Mouse (Mus musculus): ENCODE measurements around the gene Ess2.

DNA sequence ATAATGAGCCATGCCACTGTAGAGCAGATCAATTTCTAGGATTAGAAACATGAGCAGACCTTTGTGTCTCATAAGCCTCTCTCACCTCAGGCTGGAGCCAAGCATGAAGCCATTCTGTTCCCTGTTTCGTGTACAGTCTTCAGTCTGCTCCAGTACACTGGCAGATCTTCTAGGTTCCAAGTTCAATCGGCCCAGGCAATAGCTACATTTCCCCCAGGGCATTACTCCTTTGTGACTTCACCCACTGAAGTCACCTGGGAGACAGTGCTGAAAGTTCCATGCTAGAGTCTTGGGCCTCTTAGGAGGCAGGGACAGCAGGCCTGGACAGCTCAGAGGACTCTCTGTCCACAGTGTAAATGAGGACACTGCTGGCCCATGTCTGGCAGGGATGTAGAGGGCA is 17.2 kb downstream of the Ess2 start, which contains the start of gene Tssk1:
- TF ChIP-seq CTCF (IDR thresholded peaks at IDR 0.05; ENCODE audit: borderline replicate concordance, control insufficient read depth, extremely low read depth, insufficient read depth, low read length, poor library complexity) (no peak), POLR2A (IDR thresholded peaks at IDR 0.05; ENCODE audit: control insufficient read depth, extremely low read depth, insufficient read depth, low read length, poor library complexity) (no peak)
